Mouse (Mus musculus) limb, embryonic 15.5 days (tissue): ENCODE measurements around the gene Zfp697. TPM values are rescaled to one million over a fixed set of nuclear protein-coding genes. Genes with fewer than 3 reads are reported as not detected.
"Not testable (repeated sequence)": the region's sequence is repeated elsewhere in the genome, so short reads cannot be mapped to it uniquely, and the experiment has no call there.

Experiments used
- ATAC-seq: fragments of 200-750 bp; cut with Nextera tagmentation; 2 replicates; pipeline ENCODE4 v1.8.0; 2017; ENCODE audit warnings: low read depth, moderate TSS enrichment; ENCODE audit not compliant: insufficient number of reproducible peaks, low FRiP score, low TSS enrichment
- H3K27ac ChIP-seq: fragments of 300-500 bp; sonication (generic); 2 replicates; pipeline ENCODE4 v1.5.1; 2015; ENCODE audit warnings: moderate library complexity, mild to moderate bottlenecking, inconsistent platforms
- H3K27me3 ChIP-seq: fragments of 300-500 bp; sonication (generic); 2 replicates; pipeline ENCODE4 v1.6.1; 2015; ENCODE audit warnings: inconsistent platforms
- H3K36me3 ChIP-seq: fragments of 300-500 bp; sonication (generic); 2 replicates; pipeline ENCODE4 v1.6.1; 2015; ENCODE audit warnings: inconsistent platforms
- H3K4me1 ChIP-seq: fragments of 300-500 bp; sonication (generic); 2 replicates; pipeline ENCODE4 v1.6.1; 2015; ENCODE audit warnings: inconsistent platforms
- H3K4me2 ChIP-seq: fragments of 300-500 bp; sonication (generic); 2 replicates; pipeline ENCODE4 v1.6.1; 2015; ENCODE audit warnings: mild to moderate bottlenecking, inconsistent platforms
- H3K4me3 ChIP-seq: fragments of 300-500 bp; sonication (generic); 2 replicates; pipeline ENCODE4 v1.5.1; 2015; ENCODE audit warnings: mild to moderate bottlenecking, inconsistent platforms
- H3K9ac ChIP-seq: fragments of 300-500 bp; sonication (generic); 2 replicates; pipeline ENCODE4 v1.6.1; 2015; ENCODE audit warnings: inconsistent platforms
- H3K9me3 ChIP-seq: fragments of 300-500 bp; sonication (generic); 2 replicates; pipeline ENCODE4 v1.6.1; 2016; ENCODE audit warnings: inconsistent platforms
- WGBS: fragments of 180-500 bp; shearing (Covaris S2); methylation state at CpG from one replicate; pipeline ENCODE4 v1.1.7; 2015; 5-methylcytosine and 5-hydroxymethylcytosine counted together
- polyA plus RNA-seq: library from polyadenylated mRNA; unstranded; fragments of >200 nt; fragmentation: Nextera tagmentation; extraction: Ambion mirVana; gene quantifications from 2 replicates; pipeline ENCODE4 v1.2.1, GENCODE M21; 2015

Zfp697 gene
- polyA plus RNA-seq, 1 experiment from 2014 or later, result 6.2 TPM

DNA sequence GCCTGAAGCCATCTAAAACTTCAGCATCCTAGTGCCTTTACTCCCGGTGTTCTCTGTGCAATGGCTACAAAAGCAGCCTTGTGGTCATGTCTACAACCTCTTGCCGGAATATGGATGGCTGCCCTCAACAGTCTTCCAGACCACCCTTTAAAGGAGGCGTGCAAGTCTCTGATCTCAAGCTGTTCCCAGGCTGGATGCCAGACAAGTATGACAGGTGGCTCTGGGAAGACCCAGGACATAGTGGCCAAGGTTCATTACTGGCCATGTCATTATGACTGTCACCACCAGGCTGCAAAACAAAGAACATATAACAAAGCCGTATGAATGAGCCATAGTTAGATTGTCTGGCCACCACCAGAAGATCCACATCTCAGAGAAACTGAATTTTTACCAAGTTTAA lies 4.0 kb upstream of the Zfp697 start:
- no peak for ATAC-seq
- Histone ChIP-seq H3K27me3 (no peaks in the 10 kb centered on the region), H3K36me3 (no peaks in the 10 kb centered on the region), H3K4me2 (no peak overlapping the region), H3K9ac (no peak overlapping the region), H3K4me3 (no peak overlapping the region), H3K4me1 (peaks cover 5% of the 10 kb centered on the region), H3K9me3 (no peaks in the 10 kb centered on the region), H3K27ac (no peak overlapping the region)
- 79% methylated on average over 4 of the region's 4 CpGs for WGBS

DNA sequence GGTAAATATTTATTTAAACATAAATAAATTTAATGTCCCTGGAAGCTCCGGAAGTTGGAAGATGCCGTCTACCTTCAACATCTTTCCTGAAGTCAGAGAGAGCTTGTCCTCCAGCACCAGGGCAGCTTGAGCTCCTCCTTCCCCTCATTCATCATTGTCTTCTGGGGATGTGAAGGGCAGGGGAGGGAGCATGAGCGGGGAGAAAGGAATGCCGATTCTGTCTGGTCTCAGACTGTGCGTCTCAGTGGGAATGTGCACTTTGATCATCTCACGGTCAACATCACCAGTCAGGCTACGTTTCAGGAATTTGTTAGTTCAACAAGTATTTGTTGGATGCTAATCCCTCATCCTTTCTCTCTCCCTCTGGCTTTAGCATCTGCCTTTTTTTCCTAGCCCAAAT lies 3.0 kb upstream of the Zfp697 start:
- WGBS, result 11% methylated on average over 7 of the region's 7 CpGs
- Histone ChIP-seq H3K27me3 (no peaks in the 10 kb centered on the region), H3K27ac (no peak overlapping the region), H3K36me3 (no peaks in the 10 kb centered on the region), H3K4me3 (no peak overlapping the region), H3K4me1 (peaks cover 8% of the 10 kb centered on the region), H3K9me3 (no peaks in the 10 kb centered on the region), H3K9ac (no peak overlapping the region), H3K4me2 (no peak overlapping the region)
- ATAC-seq, result no peak

DNA sequence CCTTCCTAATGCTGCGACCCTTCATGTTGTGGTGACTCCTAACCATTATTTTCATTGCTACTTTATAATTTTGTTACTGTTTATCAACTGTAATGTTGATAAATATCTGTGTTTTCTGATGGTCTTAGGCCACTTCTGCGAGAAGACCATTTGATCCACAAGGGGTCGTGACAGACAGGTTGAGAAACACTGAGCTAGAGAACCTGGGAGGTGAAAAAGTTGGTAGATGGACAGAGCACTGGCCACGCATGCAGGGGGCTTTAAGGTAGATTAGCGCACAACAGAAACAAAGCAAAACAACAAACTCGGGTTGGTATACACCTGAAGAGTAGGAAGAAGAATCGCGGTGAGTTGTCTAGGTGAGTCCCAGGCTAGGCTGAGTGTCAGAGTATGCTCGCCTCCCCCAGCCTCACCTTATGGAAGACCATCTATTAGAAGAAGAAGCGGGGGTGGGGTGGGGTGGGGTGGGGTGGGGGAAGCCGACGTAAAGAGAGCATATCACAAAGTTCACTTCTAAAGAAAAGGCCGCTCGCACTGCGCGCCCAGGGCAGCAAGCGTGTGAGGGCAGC lies 500 bp upstream of the Zfp697 start:
- peak overlapping the region; percentile 72 for H3K9ac ChIP-seq
- H3K27ac ChIP-seq, result peak overlapping the region; percentile 17; the same call in 1 of the 2 replicates
- H3K36me3 ChIP-seq, result no peaks in the 10 kb centered on the region
- 6% methylated on average over 17 of the region's 17 CpGs for WGBS
- H3K4me2 ChIP-seq, result peak overlapping the region; percentile 90
- peaks cover 8% of the 10 kb centered on the region for H3K4me1 ChIP-seq
- H3K4me3 ChIP-seq, result peak overlapping the region; percentile 62
- ATAC-seq, result peak; percentile 60; the same call in 1 of the 2 replicates
- H3K27me3 ChIP-seq, result no peaks in the 10 kb centered on the region
- H3K9me3 ChIP-seq, result no peaks in the 10 kb centered on the region

DNA sequence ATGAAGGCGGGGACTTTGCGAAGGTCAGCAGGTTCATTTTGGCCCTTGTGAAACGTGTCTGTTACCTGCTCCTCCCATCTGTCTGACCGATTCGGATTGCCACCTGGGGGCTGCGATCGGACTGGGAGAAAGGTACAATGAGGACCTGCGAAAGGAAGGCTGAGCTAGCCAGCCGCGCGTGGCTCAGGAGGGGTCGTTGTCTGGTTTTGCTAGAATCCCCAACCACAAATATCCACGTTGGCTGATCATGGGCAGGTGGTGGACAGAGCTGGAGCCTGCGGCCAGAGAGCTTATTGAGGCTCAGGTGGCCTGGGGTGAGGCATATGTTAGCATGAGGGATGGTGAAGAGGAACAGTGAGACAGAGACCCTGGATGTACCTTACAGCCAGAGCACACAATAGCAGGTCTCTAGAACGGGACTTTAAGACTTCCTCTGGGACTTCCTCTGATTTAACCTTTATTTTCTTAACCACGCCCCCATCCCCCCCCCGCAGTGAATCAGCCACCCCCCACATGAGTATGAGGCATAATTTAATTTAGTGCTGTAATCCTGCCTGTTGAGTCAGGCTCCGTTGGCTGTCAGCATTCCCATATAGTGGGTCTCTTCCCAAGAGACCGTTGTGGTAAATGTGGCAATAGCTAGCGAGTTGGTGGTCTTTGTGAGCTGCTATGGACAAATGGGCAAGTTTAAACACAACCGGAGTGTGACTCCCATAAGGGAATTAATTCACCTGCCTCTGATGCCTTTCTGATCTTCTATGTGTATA lies 946 bp downstream of the Zfp697 start:
- Histone ChIP-seq H3K4me1 (peaks cover 8% of the 10 kb centered on the region), H3K9ac (peak overlapping the region; percentile 72), H3K27ac (no peak overlapping the region), H3K9me3 (no peaks in the 10 kb centered on the region), H3K36me3 (no peaks in the 10 kb centered on the region), H3K27me3 (no peaks in the 10 kb centered on the region), H3K4me2 (peak overlapping the region; percentile 90), H3K4me3 (peak overlapping the region; percentile 62)
- WGBS, result 8% methylated on average over 21 of the region's 21 CpGs
- no peak for ATAC-seq

DNA sequence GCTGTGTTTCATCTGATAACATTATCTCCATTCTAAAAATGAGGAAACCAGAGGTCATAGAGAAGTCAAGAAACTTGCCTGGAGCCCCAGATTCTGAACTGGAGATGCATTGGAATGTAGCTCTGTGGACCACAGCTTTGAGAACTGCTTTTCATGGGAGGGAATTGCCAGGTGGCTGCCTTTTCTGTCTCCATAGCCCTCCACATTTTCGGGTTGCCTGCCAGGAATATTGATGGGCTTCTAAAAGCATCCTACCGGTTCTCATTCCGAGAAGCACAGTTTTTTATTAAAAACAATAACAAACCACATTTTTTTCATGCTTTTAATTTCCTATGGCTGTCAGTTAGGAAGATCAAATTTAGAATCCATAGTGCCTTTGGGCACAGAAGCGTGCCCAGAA lies 4.8 kb downstream of the Zfp697 start:
- Histone ChIP-seq H3K27ac (no peak overlapping the region), H3K4me1 (peaks cover 8% of the 10 kb centered on the region), H3K4me2 (no peak overlapping the region), H3K27me3 (no peaks in the 10 kb centered on the region), H3K9ac (no peak overlapping the region), H3K9me3 (no peaks in the 10 kb centered on the region), H3K36me3 (no peaks in the 10 kb centered on the region), H3K4me3 (no peak overlapping the region)
- 49% methylated on average over 4 of the region's 4 CpGs for WGBS
- no peak for ATAC-seq

DNA sequence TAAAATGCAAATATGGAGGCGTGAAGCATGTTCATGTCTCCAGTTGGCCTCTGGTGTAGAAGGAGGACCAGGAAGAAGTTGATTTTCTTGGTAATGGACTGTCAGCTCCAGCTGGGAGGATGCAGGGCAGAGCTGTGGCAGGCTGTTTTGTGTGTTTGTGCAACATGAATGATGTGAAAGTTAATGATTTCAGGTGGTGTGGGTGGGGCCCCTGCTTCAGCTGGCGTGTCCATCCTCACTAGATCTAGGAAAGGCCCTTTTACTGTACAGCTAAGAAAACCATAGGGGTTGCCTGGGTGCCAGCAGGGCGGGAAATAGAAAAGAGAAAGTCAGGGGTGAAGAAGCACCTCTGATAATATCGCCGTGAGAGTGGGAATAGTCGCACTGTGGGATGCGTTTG lies 5.5 kb downstream of the Zfp697 start:
- Histone ChIP-seq H3K27ac (no peak overlapping the region), H3K9me3 (no peaks in the 10 kb centered on the region), H3K27me3 (no peaks in the 10 kb centered on the region), H3K4me2 (no peak overlapping the region), H3K9ac (no peak overlapping the region), H3K4me1 (peaks cover 8% of the 10 kb centered on the region), H3K4me3 (no peak overlapping the region), H3K36me3 (no peaks in the 10 kb centered on the region)
- ATAC-seq, result no peak
- WGBS, result 78% methylated on average over 7 of the region's 7 CpGs

DNA sequence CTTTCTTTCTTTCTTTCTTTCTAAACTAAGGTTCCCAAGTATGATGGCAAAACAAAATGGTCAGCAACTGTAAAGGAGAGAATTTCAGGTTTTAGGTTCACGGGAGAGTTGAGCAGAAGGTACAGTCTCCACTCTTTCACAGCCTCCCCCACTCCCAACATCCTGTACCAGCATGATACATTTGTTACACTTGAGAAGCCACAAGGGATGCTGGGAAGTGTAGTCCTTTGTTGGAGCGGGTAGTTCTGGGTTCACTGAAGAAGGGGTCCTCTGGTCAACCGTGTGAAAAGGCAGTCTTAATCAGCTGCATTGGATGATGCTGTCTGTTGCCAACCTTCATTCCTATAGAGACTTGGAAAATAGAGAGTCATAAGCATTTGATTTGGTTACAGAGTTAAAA lies 7.0 kb downstream of the Zfp697 start:
- Histone ChIP-seq H3K4me1 (no peaks in the 10 kb centered on the region; the same call in 1 of the 2 replicates), H3K36me3 (no peaks in the 10 kb centered on the region), H3K27ac (no peak overlapping the region), H3K9me3 (no peaks in the 10 kb centered on the region), H3K4me2 (no peak overlapping the region), H3K27me3 (no peaks in the 10 kb centered on the region), H3K9ac (no peak overlapping the region), H3K4me3 (no peak overlapping the region)
- no peak for ATAC-seq
- WGBS, result 71% methylated on average over 3 of the region's 3 CpGs

DNA sequence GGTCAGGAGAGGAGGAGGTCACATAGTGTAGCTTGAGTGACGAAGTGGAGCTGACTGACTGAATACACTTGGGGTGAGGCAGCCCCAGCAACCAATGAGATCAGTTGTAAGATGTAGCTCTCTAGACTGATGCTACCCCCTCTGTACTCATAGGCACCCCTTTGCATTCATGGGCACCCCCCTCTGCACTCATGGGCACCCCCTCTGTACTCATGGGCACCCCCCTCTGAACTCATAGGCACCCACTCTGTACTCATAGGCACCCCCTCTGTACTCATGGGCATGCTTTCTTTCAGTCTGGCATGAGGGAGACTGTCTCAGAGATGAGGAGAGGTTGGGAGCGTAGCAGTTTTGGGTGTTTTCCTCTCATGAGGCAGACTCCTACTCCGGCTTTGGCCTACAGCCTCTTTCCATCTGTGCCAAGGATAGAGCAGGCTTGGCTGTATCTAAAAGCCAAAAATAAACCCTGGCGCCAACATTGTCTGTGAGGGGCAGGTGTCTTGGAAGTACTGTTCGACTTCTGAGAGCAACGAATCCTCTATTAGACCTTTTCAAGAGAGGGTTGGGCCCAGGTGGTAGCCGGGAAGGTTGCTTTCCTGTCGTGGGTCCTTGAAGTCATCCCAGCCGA lies 22.1 kb downstream of the Zfp697 start:
- WGBS, result 90% methylated on average over 9 of the region's 9 CpGs
- H3K4me3 ChIP-seq, H3K27me3 ChIP-seq, H3K9ac ChIP-seq, H3K27ac ChIP-seq, H3K9me3 ChIP-seq, H3K4me2 ChIP-seq, H3K4me1 ChIP-seq, H3K36me3 ChIP-seq, ATAC-seq: not testable (repeated sequence)

DNA sequence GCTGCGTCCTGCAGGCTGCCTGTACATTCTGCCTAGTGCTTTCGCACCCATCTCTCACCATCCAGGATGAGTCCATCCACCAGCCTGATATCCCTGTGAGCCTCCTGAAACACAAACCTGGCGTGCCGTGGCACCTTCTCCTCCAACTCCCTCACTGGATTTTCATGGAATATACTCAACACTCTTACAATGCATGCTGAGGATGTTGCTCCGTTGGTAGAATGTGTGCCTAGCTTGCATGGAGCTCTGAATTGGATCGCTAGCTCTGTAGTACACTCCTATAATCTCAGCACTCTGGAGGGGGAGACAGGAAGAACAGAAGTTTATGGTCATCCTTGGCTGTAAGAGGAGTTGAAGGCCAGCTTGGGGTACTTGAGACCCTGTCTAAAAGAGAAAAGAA lies 23.6 kb downstream of the Zfp697 start:
- H3K27ac ChIP-seq, H3K9ac ChIP-seq, ATAC-seq, H3K4me3 ChIP-seq, H3K9me3 ChIP-seq, H3K27me3 ChIP-seq, H3K4me1 ChIP-seq, H3K36me3 ChIP-seq, H3K4me2 ChIP-seq: not testable (repeated sequence)
- 84% methylated on average over 6 of the region's 6 CpGs for WGBS

DNA sequence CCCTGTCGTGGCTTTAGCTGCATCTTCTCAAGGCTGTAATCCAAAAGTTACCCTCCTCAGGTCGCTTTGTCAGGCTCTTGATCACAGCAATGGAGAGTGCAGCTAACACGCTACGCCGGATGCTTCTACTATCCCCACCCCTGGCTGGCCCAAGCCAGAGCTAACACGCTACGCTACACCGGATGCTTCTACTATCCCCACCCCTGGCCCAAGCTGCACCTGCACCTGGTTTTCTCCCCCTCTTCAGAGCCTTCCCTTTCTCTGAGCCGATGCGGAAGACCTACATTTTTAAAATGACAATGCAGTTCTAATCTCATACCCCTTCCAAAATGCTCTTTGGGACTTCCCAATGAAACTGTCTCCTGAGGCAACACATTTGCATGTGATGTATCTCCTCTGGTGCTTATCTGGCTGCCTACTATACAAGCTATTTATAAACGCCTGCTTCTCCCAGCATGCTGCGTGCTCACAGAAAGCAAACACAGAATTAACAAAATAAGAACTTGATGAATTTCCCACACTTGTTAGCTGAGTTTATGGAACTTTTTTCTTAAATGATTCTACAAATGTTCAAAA lies 24.4 kb downstream of the Zfp697 start:
- H3K36me3 ChIP-seq, H3K27ac ChIP-seq, H3K4me1 ChIP-seq, H3K27me3 ChIP-seq, ATAC-seq, H3K9ac ChIP-seq, H3K4me2 ChIP-seq, H3K4me3 ChIP-seq, H3K9me3 ChIP-seq: not testable (repeated sequence)
- WGBS, result 68% methylated on average over 12 of the region's 12 CpGs

DNA sequence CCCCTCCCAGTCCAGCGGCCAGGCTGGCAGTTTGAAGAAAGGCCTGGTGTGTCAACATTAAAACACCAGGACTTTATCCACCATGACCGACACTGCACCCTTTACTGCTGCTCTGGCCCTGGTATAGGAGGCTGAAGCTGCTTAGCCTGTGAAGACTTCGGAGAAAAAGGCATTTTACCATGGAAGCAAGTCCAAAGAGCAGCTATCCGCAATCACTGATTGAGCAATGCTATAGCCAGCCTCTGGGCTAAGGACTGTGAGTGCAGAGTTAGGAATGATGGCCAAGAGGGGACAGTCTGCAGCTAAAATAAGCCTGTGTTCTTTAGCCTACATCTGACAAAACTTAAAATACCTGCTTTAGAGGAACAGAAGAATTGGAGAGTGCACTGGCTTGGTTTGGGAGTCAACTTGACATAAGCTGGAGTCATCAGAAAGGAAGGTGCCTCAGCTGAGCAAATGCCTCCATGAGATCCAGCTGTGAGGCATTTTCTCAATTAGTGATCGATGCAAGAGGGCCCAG lies 25.1 kb downstream of the Zfp697 start:
- H3K4me2 ChIP-seq, ATAC-seq, H3K27me3 ChIP-seq, H3K9ac ChIP-seq, H3K9me3 ChIP-seq, H3K27ac ChIP-seq, H3K4me3 ChIP-seq, H3K4me1 ChIP-seq, H3K36me3 ChIP-seq: not testable (repeated sequence)
- 64% methylated on average over 5 of the region's 5 CpGs for WGBS
